Mouse (Mus musculus): Measurements from ENCODE around the gene Mrtfb.

Mrtfb gene

DNA sequence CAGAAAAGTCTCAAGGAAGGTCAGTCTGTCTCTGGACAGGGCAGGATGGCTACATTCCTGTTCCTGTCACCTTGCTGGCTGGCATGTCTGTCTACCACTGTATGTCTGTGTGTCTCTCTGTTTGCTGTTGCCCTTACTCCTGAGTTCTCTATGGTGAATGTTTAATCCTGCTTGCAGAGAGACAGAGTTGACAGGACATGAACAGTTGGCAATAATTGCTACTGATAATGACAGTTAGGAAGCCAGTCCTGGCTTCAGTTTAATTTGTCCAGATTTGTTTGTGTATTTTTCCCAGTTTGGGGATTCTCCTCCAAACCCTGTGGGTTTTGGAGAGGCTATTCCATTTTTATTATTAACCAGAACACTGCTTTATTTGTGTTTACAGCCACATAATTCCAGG is 102.5 kb downstream of the Mrtfb start:
- TF ChIP-seq GATA4 (IDR thresholded peaks at IDR 0.05; ENCODE audit: insufficient replicate concordance, low read length) = no peak

DNA sequence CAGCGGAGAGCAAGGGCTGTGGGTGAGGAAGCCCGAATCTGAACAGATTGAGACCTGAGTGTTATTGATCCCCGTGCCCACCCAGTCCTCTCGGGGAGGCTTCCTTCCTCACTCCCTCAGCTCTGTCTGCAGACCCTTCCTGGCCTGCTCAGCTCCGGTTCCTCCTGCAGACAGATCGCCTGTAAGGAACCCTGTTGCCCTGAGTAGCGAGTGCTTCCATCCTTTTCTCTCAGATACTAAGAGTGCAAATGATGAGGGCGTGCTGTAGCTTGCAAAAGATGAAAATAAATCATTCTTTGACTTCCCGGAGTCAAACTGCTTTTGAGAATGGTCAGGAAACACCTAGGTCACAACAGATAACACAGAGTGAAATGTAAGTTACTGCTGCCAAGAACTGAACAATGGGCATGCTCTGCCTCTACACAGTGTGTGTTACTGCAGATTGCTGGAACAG is 103.2 kb downstream of the Mrtfb start:
- peak; percentile 84 for TF ChIP-seq GATA4 (IDR thresholded peaks at IDR 0.05; ENCODE audit: insufficient replicate concordance, low read length)

DNA sequence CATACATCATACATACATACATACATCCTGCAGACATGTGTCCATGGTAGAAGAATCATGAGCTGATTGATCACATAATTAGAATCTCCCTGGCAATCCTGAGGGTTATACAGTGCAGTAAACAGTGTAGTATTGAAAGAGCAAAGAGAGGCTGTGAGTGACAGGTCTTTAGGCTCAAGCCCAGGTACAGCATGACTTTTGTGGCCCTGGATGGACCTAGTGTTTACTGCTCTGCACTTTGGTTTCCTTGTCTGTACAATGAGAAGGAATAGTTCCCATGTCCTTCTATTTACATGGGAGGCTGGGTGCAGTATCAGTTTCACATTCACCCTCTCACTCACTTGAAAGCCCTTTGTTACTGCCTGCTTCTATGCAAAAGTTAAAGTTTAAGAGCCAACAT is 103.9 kb downstream of the Mrtfb start:
- no peak for TF ChIP-seq GATA4 (IDR thresholded peaks at IDR 0.05; ENCODE audit: insufficient replicate concordance, low read length)

DNA sequence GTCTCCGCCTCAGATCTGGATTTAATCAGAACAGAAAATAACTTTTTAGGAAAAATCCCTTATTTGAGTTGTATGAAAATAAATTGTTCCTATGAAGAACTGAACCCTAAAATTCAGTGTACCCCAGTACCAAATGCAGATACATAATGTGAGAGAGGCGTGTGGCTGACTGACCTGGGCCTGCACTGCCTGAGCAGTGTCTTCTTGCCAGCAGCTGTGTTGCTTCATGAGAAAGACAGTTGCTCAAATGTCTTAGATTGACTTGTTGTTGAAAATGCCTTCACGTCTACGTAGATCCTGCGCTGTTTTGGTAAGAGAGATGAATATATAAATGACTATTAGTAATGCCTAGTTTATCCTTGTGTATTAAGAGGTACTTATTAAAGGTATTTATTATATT is 104.6 kb downstream of the Mrtfb start:
- no peak for TF ChIP-seq GATA4 (IDR thresholded peaks at IDR 0.05; ENCODE audit: insufficient replicate concordance, low read length)

DNA sequence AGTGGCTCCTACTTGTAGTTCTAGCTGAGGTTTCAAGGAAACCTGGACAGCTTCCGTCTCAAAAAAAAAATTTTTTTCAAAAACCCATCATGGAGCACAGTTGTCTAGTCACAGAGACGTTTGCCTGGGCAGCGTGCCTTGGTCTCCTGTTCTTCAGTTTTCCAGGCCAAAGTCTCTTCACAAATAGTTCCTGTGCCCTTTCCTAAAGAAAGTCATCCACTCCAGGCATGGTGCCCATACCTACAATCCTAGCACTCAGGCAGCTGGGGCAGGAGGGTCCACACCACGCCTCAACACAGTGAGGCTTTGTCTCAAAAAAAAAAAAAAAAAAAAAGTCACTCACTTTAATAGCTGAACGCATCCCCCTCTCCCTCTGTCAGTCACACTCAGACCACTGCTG is 106.9 kb downstream of the Mrtfb start:
- TF ChIP-seq GATA4 (IDR thresholded peaks at IDR 0.05; ENCODE audit: insufficient replicate concordance, low read length) = no peak

DNA sequence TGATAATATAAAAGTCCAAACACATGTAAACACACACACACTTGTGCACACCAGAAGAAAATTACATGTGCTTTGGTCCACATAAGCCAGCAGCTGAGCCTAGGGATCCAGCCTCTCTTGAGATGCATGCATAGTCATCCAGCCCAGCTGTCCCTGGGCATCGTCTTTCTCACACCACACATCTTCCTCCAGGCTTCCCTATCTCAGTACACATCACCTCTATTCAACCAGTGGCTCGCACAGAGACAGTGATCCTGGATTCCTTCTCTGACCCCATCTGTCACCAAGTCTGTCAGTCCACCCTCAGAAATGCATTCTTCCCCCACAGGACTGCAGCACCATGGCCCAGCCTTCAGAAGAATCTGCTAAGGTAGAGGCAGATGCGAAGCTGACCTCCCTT is 107.9 kb downstream of the Mrtfb start:
- no peak for TF ChIP-seq GATA4 (IDR thresholded peaks at IDR 0.05; ENCODE audit: insufficient replicate concordance, low read length)

DNA sequence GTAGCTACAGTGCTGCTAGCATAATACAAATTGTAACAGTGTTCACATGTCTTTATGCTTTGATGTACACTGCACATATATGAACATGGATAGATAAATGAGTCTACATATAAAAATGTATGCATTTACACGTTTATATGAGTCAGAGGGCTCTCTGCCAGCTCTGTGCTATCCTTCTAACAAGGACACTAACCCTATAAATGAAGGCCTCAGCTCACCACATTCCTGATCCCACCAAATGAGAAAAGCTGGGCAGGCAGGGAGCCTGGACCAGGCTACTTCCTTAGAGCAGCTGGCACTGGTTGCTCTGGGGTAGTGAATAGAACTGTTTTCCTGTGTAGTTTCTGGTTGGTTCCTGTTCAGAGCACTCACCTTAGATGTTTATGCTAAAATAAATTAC is 110.0 kb downstream of the Mrtfb start:
- TF ChIP-seq GATA4 (IDR thresholded peaks at IDR 0.05; ENCODE audit: insufficient replicate concordance, low read length) = no peak

DNA sequence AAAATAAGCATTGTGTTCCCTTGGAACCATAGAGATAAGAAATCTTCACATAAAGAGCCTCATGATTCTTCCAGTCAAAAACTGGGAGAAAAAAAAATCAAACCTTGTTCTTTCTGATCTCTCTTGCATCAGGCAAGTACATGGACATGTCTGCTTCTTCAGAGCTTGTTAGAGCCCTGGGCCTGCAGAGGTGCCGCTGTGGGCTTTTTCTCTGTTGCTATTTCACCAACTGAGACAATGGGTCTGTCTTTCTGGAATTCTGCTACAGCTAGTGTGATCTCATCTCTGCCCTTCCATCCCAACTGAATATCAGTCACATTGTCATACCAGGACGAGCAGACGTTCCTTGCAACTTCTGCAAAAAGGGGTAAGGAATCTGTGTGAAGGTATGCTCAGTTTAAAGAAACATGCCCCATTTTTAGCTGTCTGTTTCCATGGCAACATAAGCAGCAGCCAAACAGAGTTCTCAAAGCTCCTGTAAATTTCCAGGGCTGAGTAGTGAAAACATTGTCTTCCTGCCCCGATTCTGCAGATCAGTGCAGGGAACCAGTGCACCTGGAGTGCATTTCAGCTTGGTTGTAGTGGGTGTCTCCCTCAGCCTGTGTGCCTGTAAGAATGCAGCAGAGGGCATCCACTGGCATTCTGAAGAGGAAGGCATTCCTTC is 110.7 kb downstream of the Mrtfb start:
- no peak for TF ChIP-seq GATA4 (IDR thresholded peaks at IDR 0.05; ENCODE audit: insufficient replicate concordance, low read length)

DNA sequence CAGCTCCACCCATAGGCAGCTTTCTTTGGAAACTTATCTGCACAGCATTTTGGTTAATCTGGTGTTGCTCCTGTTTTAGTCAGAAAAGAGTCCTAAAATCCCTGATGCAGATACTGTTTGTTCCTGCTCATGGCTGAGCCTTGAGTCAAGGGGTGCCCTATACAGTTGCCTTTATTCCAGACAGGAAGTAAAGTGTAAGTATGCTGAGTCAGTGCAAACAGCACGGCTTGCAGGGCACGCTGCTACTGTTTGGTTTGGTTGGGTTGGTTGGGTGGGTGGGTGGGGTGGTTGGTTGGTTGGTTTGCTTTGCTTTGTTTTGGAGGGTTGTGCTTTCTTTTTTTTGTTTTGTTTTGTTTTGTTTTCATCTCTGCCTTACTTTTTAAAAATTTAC is 111.2 kb downstream of the Mrtfb start:
- no peak for TF ChIP-seq GATA4 (IDR thresholded peaks at IDR 0.05; ENCODE audit: insufficient replicate concordance, low read length)

DNA sequence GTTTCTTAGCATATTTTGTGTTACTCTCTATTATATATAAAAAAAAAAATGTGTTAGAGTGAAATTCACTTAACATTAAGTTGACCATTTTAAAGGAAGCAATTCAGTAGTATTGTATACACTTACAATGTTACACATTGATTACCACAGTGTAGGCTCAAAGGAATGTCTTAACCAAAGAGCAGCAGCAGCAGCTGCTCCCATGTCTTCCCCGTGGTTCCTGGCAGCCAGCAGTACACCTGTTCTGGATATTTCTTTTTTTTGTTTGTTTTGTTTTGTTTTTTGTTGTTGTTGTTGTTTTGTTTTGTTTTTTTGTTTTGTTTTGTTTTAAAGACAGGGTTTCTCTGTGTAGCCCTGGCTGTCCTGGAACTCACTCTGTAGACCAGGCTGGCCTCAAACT is 112.4 kb downstream of the Mrtfb start:
- TF ChIP-seq GATA4 (IDR thresholded peaks at IDR 0.05; ENCODE audit: insufficient replicate concordance, low read length) = no peak

DNA sequence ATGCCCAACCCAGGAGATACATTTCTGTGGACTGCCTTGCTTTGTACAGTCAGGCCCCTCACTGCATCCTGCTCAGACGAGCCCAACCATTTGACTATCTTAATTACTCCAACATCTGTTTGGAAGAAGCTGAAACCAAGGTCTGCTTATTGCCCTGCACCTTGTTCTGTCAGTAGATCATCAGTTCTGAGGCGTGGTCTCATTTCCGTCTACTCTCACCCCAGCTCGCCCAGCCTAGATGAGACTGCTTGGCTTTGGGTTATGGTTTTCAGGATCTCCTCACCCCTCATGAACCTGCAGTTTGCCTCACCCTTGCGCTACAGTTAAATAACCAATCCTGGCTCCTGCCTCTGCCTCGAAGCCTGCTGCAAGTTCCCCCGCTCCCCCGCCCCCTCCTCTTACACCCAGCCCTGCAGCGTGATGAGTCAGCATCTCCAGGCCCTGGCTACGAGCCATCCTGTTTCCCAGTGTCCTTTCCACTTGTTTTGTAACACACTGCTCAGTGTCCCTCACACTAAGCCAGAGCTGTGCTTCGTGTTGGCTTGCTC is 115.5 kb downstream of the Mrtfb start:
- TF ChIP-seq GATA4 (IDR thresholded peaks at IDR 0.05; ENCODE audit: insufficient replicate concordance, low read length) = no peak

DNA sequence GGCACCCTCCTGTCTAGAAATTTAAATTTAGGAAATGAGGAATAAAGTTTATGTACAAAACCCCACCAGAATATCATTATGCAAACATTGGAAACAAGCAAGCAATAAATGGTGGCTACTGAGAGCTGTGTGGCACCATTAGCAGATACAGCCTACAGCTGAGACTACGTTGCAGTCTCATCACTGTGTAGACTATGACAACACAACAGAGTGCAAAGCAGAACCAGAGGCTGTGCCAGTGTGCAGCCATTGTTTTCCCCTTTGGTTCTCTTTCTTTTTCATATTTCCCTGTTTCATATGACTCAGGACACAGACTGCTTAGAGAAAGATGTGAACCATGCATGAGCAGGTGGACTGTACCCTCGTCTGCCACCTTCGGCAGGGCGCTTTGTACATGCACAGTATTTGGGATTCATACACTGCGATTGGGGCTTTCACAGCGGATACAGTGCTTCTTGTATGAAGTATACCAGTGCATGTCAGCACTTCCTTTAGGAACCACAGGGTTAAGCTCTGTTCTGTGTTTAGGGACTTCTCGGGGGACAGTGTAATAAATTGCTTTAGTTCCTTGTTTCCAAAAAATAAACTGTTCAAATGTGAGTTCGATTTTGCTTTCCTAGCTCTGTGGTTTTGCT is 116.7 kb downstream of the Mrtfb start:
- TF ChIP-seq GATA4 (IDR thresholded peaks at IDR 0.05; ENCODE audit: insufficient replicate concordance, low read length) = no peak

DNA sequence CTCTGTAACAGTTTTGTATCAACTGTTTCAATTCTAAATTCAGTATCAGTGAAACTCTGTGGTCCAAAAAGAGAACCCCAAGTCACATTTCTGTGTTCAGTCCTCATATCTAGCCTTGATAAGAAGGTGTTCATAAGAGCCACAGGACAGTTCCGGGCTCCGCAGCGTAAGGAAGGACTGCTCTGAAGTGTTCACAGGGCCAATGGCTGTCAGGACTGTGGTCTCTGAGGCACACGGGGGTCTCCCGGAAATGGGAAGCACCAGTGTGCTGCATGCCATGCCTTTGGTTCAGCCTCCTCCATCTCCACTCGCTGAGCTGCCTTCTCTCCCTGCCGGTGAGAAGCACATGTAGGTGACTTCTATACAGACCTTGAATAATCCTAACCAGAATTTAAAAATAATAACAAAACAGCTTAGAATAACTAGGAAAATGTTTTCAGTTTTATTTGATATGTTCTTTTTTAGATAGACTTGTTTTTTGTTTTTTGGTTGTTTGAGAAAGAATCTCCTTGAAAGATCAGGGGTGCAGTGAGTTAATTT is 120.7 kb downstream of the Mrtfb start:
- no peak for TF ChIP-seq GATA4 (IDR thresholded peaks at IDR 0.05; ENCODE audit: insufficient replicate concordance, low read length)

DNA sequence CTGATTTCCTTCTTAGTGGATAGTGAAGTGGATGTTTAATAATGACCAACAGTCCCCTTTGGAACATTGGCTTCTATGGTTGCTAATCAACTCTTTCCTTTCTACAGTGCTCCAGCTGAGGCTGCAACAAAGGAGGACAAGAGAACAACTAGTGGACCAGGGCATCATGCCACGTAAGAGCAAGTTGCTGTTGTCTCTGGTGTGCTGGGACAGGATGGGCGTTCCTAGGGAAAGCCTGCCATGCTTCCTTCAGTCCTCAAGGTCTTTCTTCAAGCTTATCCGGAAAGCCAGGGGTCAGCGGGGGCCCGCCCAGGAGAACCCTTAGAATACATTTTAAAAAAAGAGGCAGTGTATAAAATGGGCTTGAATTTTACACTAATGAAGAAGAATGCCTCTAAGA is 121.9 kb downstream of the Mrtfb start:
- TF ChIP-seq GATA4 (IDR thresholded peaks at IDR 0.05; ENCODE audit: insufficient replicate concordance, low read length) = no peak; the same call in 1 of the 2 replicates

DNA sequence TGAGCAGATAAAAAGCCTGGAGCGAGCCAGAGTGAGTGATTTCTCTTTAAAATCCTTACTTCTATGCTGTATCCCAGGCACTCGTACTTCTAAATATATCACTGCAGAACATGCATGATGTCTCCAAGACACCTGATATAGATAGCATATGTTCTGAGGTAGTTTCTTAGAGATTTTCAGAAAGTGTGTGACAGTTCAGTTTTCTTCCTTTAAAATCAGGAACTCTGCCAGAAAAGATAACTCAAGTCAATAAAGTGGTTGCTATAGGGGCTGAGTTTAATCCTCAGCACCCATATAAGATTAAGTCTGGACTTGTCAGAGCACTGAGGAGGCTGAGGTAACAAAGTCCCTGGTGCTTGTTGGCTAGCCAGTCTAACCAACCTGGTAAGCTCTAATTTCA is 123.6 kb downstream of the Mrtfb start:
- TF ChIP-seq GATA4 (IDR thresholded peaks at IDR 0.05; ENCODE audit: insufficient replicate concordance, low read length) = no peak

DNA sequence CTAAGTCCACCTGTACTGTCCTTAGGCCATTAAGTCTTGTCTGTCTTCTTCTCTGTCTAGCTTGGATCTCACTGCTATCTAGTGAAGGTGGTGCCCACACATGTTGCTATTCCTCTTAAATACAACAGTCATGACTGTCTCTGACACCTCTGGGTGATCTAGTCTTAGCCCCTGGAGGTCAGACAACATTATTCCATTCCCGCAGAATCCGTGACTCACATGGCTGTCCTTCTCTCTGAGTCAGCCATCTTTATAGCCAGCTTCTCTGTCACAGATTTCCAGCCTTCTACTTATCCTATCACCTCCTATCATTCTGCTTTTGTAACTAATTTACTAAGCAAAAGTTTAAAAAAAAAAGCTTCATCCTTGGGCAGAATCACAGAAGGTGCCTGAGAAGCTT is 125.5 kb downstream of the Mrtfb start:
- no peak for TF ChIP-seq GATA4 (IDR thresholded peaks at IDR 0.05; ENCODE audit: insufficient replicate concordance, low read length)

Measured in liver, adult (tissue).